Mouse (Mus musculus) CH12.LX (cell line): ENCODE measurements at regions not wholly inside any gene's neighbourhood (a gene's known extent, or its start where the extent isn't known, plus 50 kb on each side); places are given as distances from the start of the nearest gene placed in this dataset.

ENCODE experiments used
- DNase-seq: peaks from one replicate; pipeline ENCODE4 v3.0.0-alpha.2; 2013; ENCODE audit errors: extremely low read depth
- H3K27ac ChIP-seq: 2 replicates; pipeline ENCODE4 v1.5.1; 2012; ENCODE audit warnings: low read depth, mild to moderate bottlenecking, control low read depth, moderate library complexity; ENCODE audit not compliant: insufficient read depth
- H3K27me3 ChIP-seq: replicated peaks from 2 replicates; pipeline ENCODE3; 2012; ENCODE audit warnings: inconsistent platforms
- H3K36me3 ChIP-seq, 2 experiments: replicated peaks in 1 of 2; 2 replicates each; pipeline versions ENCODE3 to v1.6.1; 2012; ENCODE audit warnings: inconsistent platforms in 1 of 2, low read length in 1 of 2, mild to moderate bottlenecking in 1 of 2, mixed read lengths in 1 of 2, moderate library complexity in 1 of 2; ENCODE audit not compliant: control insufficient read depth in 1 of 2, insufficient read depth in 1 of 2
- H3K4me1 ChIP-seq, 2 experiments: 2 replicates each; pipeline ENCODE4 v1.6.1; 2012; ENCODE audit warnings: inconsistent platforms in 1 of 2, moderate library complexity in 1 of 2; ENCODE audit not compliant: insufficient read depth in 2 of 2, control insufficient read depth in 1 of 2
- H3K4me2 ChIP-seq: 2 replicates; pipeline ENCODE4 v1.6.1; 2012; ENCODE audit warnings: low read depth, mild to moderate bottlenecking, control low read depth; ENCODE audit not compliant: poor library complexity, insufficient read depth, severe bottlenecking
- H3K4me3 ChIP-seq, 3 experiments: fragments of 150-350 bp in 1 of 3; sonication (generic) in 1 of 3; replicated peaks in 1 of 3; 2 replicates each; pipeline versions ENCODE3 to v1.5.1; 2011 to 2012; ENCODE audit warnings: low read depth in 2 of 3, low read length in 2 of 3, mild to moderate bottlenecking in 2 of 3, moderate library complexity in 2 of 3, control low read depth in 1 of 3, improper control_type of control experiment in 1 of 3, inconsistent platforms in 1 of 3, mixed read lengths in 1 of 3; ENCODE audit not compliant: poor library complexity in 1 of 3
- H3K79me2 ChIP-seq: replicated peaks from 2 replicates; pipeline ENCODE4 v1.6.1; 2012; ENCODE audit warnings: mild to moderate bottlenecking, moderate library complexity; ENCODE audit not compliant: control insufficient read depth, poor library complexity, insufficient read depth, severe bottlenecking; ENCODE audit errors: extremely low read depth
- H3K9ac ChIP-seq: 2 replicates; pipeline ENCODE4 v1.6.1; 2012; ENCODE audit warnings: low read depth, mild to moderate bottlenecking, control low read depth, moderate library complexity; ENCODE audit not compliant: insufficient read depth
- H3K9me3 ChIP-seq: replicated peaks from 2 replicates; pipeline ENCODE3; 2012; ENCODE audit warnings: low read length, inconsistent platforms, mixed read lengths
- BHLHE40 ChIP-seq: IDR thresholded peaks from 2 replicates; pipeline ENCODE4 v1.6.1; 2011; ENCODE audit warnings: mild to moderate bottlenecking, low read depth, low read length, improper control_type of control experiment
- CHD2 ChIP-seq: IDR thresholded peaks from 2 replicates; pipeline ENCODE4 v1.6.1; 2011; ENCODE audit warnings: low read length, improper control_type of control experiment
- CTCF ChIP-seq, 2 experiments: IDR thresholded peaks in 1 of 2; conservative IDR thresholded peaks in 1 of 2; 2 replicates each; pipeline ENCODE4 v1.5.1; 2011 to 2012; ENCODE audit warnings: low read depth in 2 of 2, low read length in 2 of 2, improper control_type of control experiment in 1 of 2, inconsistent platforms in 1 of 2, mild to moderate bottlenecking in 1 of 2, moderate library complexity in 1 of 2
- E2F4 ChIP-seq: IDR thresholded peaks from 2 replicates; pipeline ENCODE4 v1.6.1; 2011; ENCODE audit warnings: low read depth, low read length, improper control_type of control experiment; ENCODE audit not compliant: insufficient replicate concordance
- ELF1 ChIP-seq: IDR thresholded peaks from 2 replicates; pipeline ENCODE4 v1.6.1; 2014; ENCODE audit warnings: low read depth, mild to moderate bottlenecking, inconsistent platforms, low read length, improper control_type of control experiment
- GABPA ChIP-seq: IDR thresholded peaks from 2 replicates; pipeline ENCODE4 v1.6.1; 2012; ENCODE audit warnings: low read depth, low read length, improper control_type of control experiment, inconsistent platforms; ENCODE audit not compliant: insufficient replicate concordance
- HCFC1 ChIP-seq: IDR thresholded peaks from 2 replicates; pipeline ENCODE4 v1.6.1; 2012; ENCODE audit warnings: low read depth, mild to moderate bottlenecking, inconsistent platforms, low read length, improper control_type of control experiment
- JUN ChIP-seq: IDR thresholded peaks from 2 replicates; pipeline ENCODE4 v1.6.1; 2011; ENCODE audit warnings: low read depth, mild to moderate bottlenecking, low read length, improper control_type of control experiment, moderate library complexity; ENCODE audit not compliant: insufficient read depth
- JUND ChIP-seq: conservative IDR thresholded peaks from 2 replicates; pipeline ENCODE4 v1.6.1; 2011; ENCODE audit warnings: low read depth, low read length, improper control_type of control experiment
- MAFK ChIP-seq: IDR thresholded peaks from 2 replicates; pipeline ENCODE4 v1.6.1; 2011; ENCODE audit warnings: low read length, improper control_type of control experiment; ENCODE audit not compliant: insufficient replicate concordance
- MAZ ChIP-seq: IDR thresholded peaks from 2 replicates; pipeline ENCODE4 v1.6.1; 2012; ENCODE audit warnings: low read depth, mild to moderate bottlenecking, inconsistent platforms, low read length, improper control_type of control experiment, moderate library complexity
- MEF2A ChIP-seq: IDR thresholded peaks from 2 replicates; pipeline ENCODE4 v1.6.1; 2014; ENCODE audit warnings: low read depth, mild to moderate bottlenecking, inconsistent platforms, low read length, improper control_type of control experiment, borderline replicate concordance
- MXI1 ChIP-seq: IDR thresholded peaks from 2 replicates; pipeline ENCODE4 v1.6.1; 2011; ENCODE audit warnings: mild to moderate bottlenecking, low read depth, low read length, improper control_type of control experiment
- MYC ChIP-seq: IDR thresholded peaks from 2 replicates; pipeline ENCODE4 v1.6.1; 2011; ENCODE audit warnings: low read depth, mild to moderate bottlenecking, improper control_type of control experiment, low read length
- NRF1 ChIP-seq: IDR thresholded peaks from 2 replicates; pipeline ENCODE4 v1.6.1; 2014; ENCODE audit warnings: low read depth, mild to moderate bottlenecking, inconsistent platforms, low read length, improper control_type of control experiment, moderate library complexity
- POLR2AphosphoS2 ChIP-seq: IDR thresholded peaks from 2 replicates; pipeline ENCODE4 v1.6.1; 2011; ENCODE audit warnings: low read depth, low read length, improper control_type of control experiment
- SIN3A ChIP-seq: IDR thresholded peaks from 2 replicates; pipeline ENCODE4 v1.6.1; 2012; ENCODE audit warnings: low read length, improper control_type of control experiment, inconsistent platforms
- SMC3 ChIP-seq: IDR thresholded peaks from 2 replicates; pipeline ENCODE4 v1.6.1; 2011; ENCODE audit warnings: low read depth, low read length, improper control_type of control experiment
- TBP ChIP-seq: conservative IDR thresholded peaks from 2 replicates; pipeline ENCODE4 v1.6.1; 2011; ENCODE audit warnings: low read depth, low read length, improper control_type of control experiment
- USF1 ChIP-seq: IDR thresholded peaks from 2 replicates; pipeline ENCODE4 v1.6.1; 2014; ENCODE audit warnings: low read depth, mild to moderate bottlenecking, inconsistent platforms, low read length, improper control_type of control experiment
- ZC3H11A ChIP-seq: IDR thresholded peaks from 2 replicates; pipeline ENCODE4 v1.6.1; 2012; ENCODE audit warnings: low read depth, mild to moderate bottlenecking, inconsistent platforms, low read length, improper control_type of control experiment
- ZKSCAN1 ChIP-seq: IDR thresholded peaks from 2 replicates; pipeline ENCODE4 v1.6.1; 2012; ENCODE audit warnings: low read depth, inconsistent platforms, low read length, improper control_type of control experiment, borderline replicate concordance
- ZNF384 ChIP-seq: IDR thresholded peaks from 2 replicates; pipeline ENCODE4 v1.6.1; 2012; ENCODE audit warnings: low read depth, low read length, improper control_type of control experiment, inconsistent platforms
- dilution Hi-C: fragments of 300-500 bp; cut with MboI; formaldehyde crosslinking; loops from 2 replicates; pipeline ENCODE4 v1.14.3; 2020; ENCODE audit warnings: low sequenced_read_pairs; ENCODE audit not compliant: extremely low pct_unique_long_range_greater_than_20kb, extremely low pct_ligation_motif_present
- in situ Hi-C: fragments of 300-500 bp; cut with MboI; formaldehyde crosslinking; loops from 3 replicates; pipeline ENCODE4 v1.14.3; 2019; ENCODE audit warnings: low sequenced_read_pairs, low pct_ligation_motif_present, low pct_unique_long_range_greater_than_20kb, mixed read lengths

DNA sequence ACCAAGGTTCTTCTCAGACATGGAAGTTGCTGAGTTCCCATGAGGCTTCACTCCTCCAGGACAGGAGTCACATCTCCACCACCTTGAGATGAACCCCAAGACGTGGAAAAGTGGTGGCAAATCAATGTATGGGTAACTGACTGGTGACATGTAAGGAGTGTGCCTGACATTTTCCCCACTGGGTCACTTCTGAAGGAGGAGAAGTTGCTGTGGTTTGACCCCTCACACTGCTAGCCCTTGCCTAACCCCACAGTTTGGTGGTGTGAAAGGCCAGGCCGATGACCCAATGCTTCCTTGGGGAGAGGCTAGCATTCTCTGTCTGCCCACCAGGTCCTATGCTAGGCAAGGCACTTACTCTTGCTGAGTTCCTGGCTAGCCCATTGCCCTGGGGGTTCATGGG, 242.4 kb downstream of the 4933412E24Rik start:
- in situ Hi-C loops (no loop called here), dilution Hi-C loops (no loop called here)
- Histone ChIP-seq H3K4me1 (no peaks in the 10 kb centered on the region; a peak in 1 of 4 replicates), H3K9ac (no peak overlapping the region), H3K79me2 (no peaks in the 10 kb centered on the region), H3K36me3 (no peaks in the 10 kb centered on the region), H3K4me3 (no peak overlapping the region), H3K9me3 (peaks cover 5% of the 10 kb centered on the region), H3K27ac (no peak overlapping the region), H3K27me3 (peaks cover 3% of the 10 kb centered on the region), H3K4me2 (no peak overlapping the region)
- DNase-seq, result no peak
- TF ChIP-seq USF1 (no peak), SMC3 (no peak), TBP (no peak), MEF2A (no peak), SIN3A (no peak), ZKSCAN1 (no peak), BHLHE40 (no peak), MXI1 (no peak)

GRCm38 (mm10) chr15:59772595-59772994, 243.8 kb downstream of the 4933412E24Rik start:
- in situ Hi-C loops, result no loop called here
- H3K4me2 ChIP-seq, result no peak overlapping the region
- DNase-seq, result no peak
- peaks cover 3% of the 10 kb centered on the region for H3K27me3 ChIP-seq
- H3K79me2 ChIP-seq, result no peaks in the 10 kb centered on the region
- no peak overlapping the region for H3K9ac ChIP-seq
- H3K27ac ChIP-seq, result no peak overlapping the region
- dilution Hi-C loops, result no loop called here
- H3K36me3 ChIP-seq, result no peaks in the 10 kb centered on the region
- TF ChIP-seq ZC3H11A (no peak), SMC3 (no peak), MAFK (no peak), CTCF (conservative IDR thresholded peaks at IDR 0.05 in 1 of 2, IDR thresholded peaks at IDR 0.05 in 1 of 2; ENCODE audit: low read depth in 2 of 2, low read length in 2 of 2) (no peak), POLR2AphosphoS2 (no peak), JUND (no peak), JUN (no peak), HCFC1 (no peak), USF1 (no peak), ELF1 (no peak), ZNF384 (no peak), BHLHE40 (no peak), GABPA (no peak), NRF1 (no peak), MAZ (no peak), MEF2A (no peak), MYC (no peak), CHD2 (no peak), E2F4 (no peak)
- no peak overlapping the region for H3K4me3 ChIP-seq
- H3K4me1 ChIP-seq, result no peaks in the 10 kb centered on the region; a peak in 1 of 4 replicates
- H3K9me3 ChIP-seq, result peaks cover 5% of the 10 kb centered on the region
